Mouse (Mus musculus) lung, postnatal 0 days (tissue): Measurements from ENCODE around the gene Ccdc88c. TPM values are rescaled to one million over a fixed set of nuclear protein-coding genes. Genes with fewer than 3 reads are reported as not detected.
A peak's percentile ranks its signal among the peaks of the same experiment; 100 is the strongest.

Experiments used
- ATAC-seq: fragments of 200-750 bp; cut with Nextera tagmentation; 2 replicates; pipeline ENCODE4 v1.8.0; 2017; ENCODE audit warnings: moderate library complexity
- DNase-seq: peaks from one replicate; pipeline ENCODE4 v3.0.0-alpha.2; 2016; ENCODE audit warnings: low spot score
- H3K27ac ChIP-seq: fragments of 300-500 bp; sonication (generic); 2 replicates; pipeline ENCODE4 v1.5.1; 2014; ENCODE audit warnings: antibody characterized with exemption, mild to moderate bottlenecking, low read length, mixed read lengths
- H3K27me3 ChIP-seq: fragments of 300-500 bp; sonication (generic); replicated peaks from 2 replicates; pipeline ENCODE4 v1.6.1; 2014; ENCODE audit warnings: low read length, mixed read lengths; ENCODE audit not compliant: insufficient read depth
- H3K36me3 ChIP-seq: fragments of 300-500 bp; sonication (generic); 2 replicates; pipeline ENCODE4 v1.6.1; 2014; ENCODE audit warnings: low read length, mixed read lengths; ENCODE audit not compliant: insufficient read depth
- H3K4me1 ChIP-seq: fragments of 300-500 bp; sonication (generic); 2 replicates; pipeline ENCODE4 v1.6.1; 2014; ENCODE audit warnings: antibody characterized with exemption, low read depth, low read length, mixed read lengths; ENCODE audit not compliant: insufficient read depth
- H3K4me2 ChIP-seq: fragments of 300-500 bp; sonication (generic); replicated peaks from 2 replicates; pipeline ENCODE4 v1.6.1; 2014; ENCODE audit warnings: low read depth, mild to moderate bottlenecking, low read length, moderate library complexity, mixed read lengths
- H3K4me3 ChIP-seq: fragments of 300-500 bp; sonication (generic); 2 replicates; pipeline ENCODE4 v1.5.1; 2014; ENCODE audit warnings: low read depth, low read length
- H3K9ac ChIP-seq: fragments of 300-500 bp; sonication (generic); replicated peaks from 2 replicates; pipeline ENCODE4 v1.6.1; 2014; ENCODE audit warnings: low read depth, mild to moderate bottlenecking
- H3K9me3 ChIP-seq: fragments of 300-500 bp; sonication (generic); 2 replicates; pipeline ENCODE4 v1.6.1; 2016; ENCODE audit warnings: low read length, mixed read lengths
- CTCF ChIP-seq: IDR thresholded peaks from 2 replicates; pipeline ENCODE4 v1.5.1; 2016; ENCODE audit warnings: antibody characterized with exemption, mild to moderate bottlenecking
- EP300 ChIP-seq: IDR thresholded peaks from 2 replicates; pipeline ENCODE4 v1.6.1; 2016; ENCODE audit warnings: antibody characterized with exemption, mild to moderate bottlenecking, control low read depth
- WGBS: fragments of 180-500 bp; shearing (Covaris S2); extraction: QIAGEN DNeasy Blood & Tissue Kit; methylation state at CpG from one replicate; pipeline ENCODE4 v1.1.7; 2014; 5-methylcytosine and 5-hydroxymethylcytosine counted together
- polyA plus RNA-seq: library from polyadenylated mRNA; unstranded; fragments of >200 nt; fragmentation: Nextera tagmentation; extraction: Ambion mirVana; gene quantifications from 2 replicates; pipeline ENCODE4 v1.2.1, GENCODE M21; 2015

The Ccdc88c gene
- 6.9 and 7.4 TPM in 2 replicates for polyA plus RNA-seq

GRCm38 (mm10) chr12:101028954-101029731 is at the start of gene Ccdc88c:
Gene Ccdc88c, minus strand, starts transcription at chr12:101029056.
- Histone ChIP-seq H3K9ac (peak within 1 kb of the TSS; percentile 44), H3K4me1 (no peaks in the 10 kb centered on the region; the same call in 1 of the 2 replicates), H3K9me3 (no peaks in the 10 kb centered on the region), H3K4me2 (peak within 1 kb of the TSS; percentile 96), H3K27me3 (no peaks in the 10 kb centered on the region; the same call in 1 of the 2 replicates), H3K36me3 (no peaks in the 10 kb centered on the region), H3K4me3 (peak within 1 kb of the TSS; percentile 63), H3K27ac (peak within 1 kb of the TSS; percentile 78)
- ATAC-seq (peak; percentile 86), DNase-seq (peak; percentile 89)
- under 1% methylated on average over 44 of the region's 56 CpGs for WGBS
- TF ChIP-seq CTCF (peak; percentile 85), EP300 (no peak)

DNA sequence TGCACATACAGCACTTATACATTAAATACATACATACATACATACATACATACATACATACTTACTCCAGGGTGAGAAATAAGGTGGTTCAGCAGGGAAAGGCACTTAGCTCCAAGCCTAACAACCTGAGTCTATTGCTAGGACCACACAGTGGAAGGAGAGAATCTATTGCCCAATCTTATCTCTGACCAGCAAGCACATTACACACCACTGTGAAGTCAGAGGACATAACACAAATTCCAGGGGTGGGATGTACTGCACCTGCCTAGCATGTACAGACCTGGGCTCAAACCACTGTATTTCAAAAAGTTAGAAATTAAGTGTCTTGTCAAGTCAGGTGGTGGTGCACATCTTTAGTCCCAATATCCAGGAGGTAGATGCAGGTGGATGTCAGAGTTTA is 49.1 kb upstream of the Ccdc88c start:
- DNase-seq (no peak), ATAC-seq (no peak; the same call in 1 of the 2 replicates)
- no peak overlapping the region for H3K4me2 ChIP-seq
- H3K36me3 ChIP-seq, result no peaks in the 10 kb centered on the region
- TF ChIP-seq EP300 (no peak), CTCF (no peak)
- H3K27me3 ChIP-seq, result no peaks in the 10 kb centered on the region
- H3K4me3 ChIP-seq, result no peak overlapping the region
- H3K9me3 ChIP-seq, result no peaks in the 10 kb centered on the region
- H3K4me1 ChIP-seq, result peaks cover 5% of the 10 kb centered on the region; the same call in 1 of the 2 replicates
- no peak overlapping the region for H3K27ac ChIP-seq
- H3K9ac ChIP-seq, result no peak overlapping the region

DNA sequence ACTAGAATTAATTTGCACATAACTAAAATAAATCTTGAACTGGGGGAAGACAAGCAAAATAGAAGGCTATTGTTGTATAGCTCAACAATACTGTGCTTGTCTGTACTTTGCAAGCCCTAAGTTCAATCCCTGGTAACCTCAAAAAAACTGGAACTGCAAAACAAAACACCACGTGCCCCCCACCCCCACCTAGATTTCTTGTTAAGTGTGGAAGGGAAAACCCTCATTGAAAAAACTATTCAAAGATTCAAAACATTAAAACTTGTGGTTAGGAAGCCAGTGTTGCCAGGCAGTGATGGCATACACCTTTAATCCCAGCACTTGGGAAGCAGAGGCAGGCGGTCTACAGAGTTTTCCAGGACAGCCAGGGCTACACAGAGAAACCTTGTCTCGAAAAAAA is 46.6 kb upstream of the Ccdc88c start:
- TF ChIP-seq CTCF, result no peak
- no peak for TF ChIP-seq EP300
- 0 out of 2 replicates have a peak overlapping the region, but pooled peaks have one; percentile 38 for H3K27ac ChIP-seq
- no peak overlapping the region for H3K4me2 ChIP-seq
- no peak overlapping the region for H3K4me3 ChIP-seq
- WGBS, result 76% methylated on average over 3 of the region's 3 CpGs
- no peak for DNase-seq
- no peaks in the 10 kb centered on the region for H3K36me3 ChIP-seq
- H3K27me3 ChIP-seq, result no peaks in the 10 kb centered on the region
- ATAC-seq, result no peak
- no peaks in the 10 kb centered on the region for H3K4me1 ChIP-seq
- H3K9ac ChIP-seq, result no peak overlapping the region
- no peaks in the 10 kb centered on the region for H3K9me3 ChIP-seq

GRCm38 (mm10) chr12:101074821-101075429 is 46.1 kb upstream of the Ccdc88c start:
- no peak overlapping the region for H3K4me2 ChIP-seq
- H3K4me3 ChIP-seq, result no peak overlapping the region
- TF ChIP-seq CTCF, result no peak
- TF ChIP-seq EP300, result no peak
- 0 out of 2 replicates have a peak overlapping the region, but pooled peaks have one; percentile 38 for H3K27ac ChIP-seq
- 80% methylated on average over 4 of the region's 4 CpGs for WGBS
- no peaks in the 10 kb centered on the region for H3K27me3 ChIP-seq
- DNase-seq (no peak), ATAC-seq (no peak)
- H3K4me1 ChIP-seq, result no peaks in the 10 kb centered on the region
- no peaks in the 10 kb centered on the region for H3K36me3 ChIP-seq
- no peak overlapping the region for H3K9ac ChIP-seq
- H3K9me3 ChIP-seq, result no peaks in the 10 kb centered on the region

GRCm38 (mm10) chr12:101069813-101070212 is 41.0 kb upstream of the Ccdc88c start:
- ATAC-seq, result no peak
- 52% methylated on average over 1 of the region's 1 CpGs for WGBS
- no peak overlapping the region for H3K4me3 ChIP-seq

GRCm38 (mm10) chr12:101066329-101066728 is 37.5 kb upstream of the Ccdc88c start:
- Histone ChIP-seq H3K4me1 (no peaks in the 10 kb centered on the region), H3K4me3 (no peak overlapping the region), H3K9ac (no peak overlapping the region), H3K27ac (no peak overlapping the region), H3K4me2 (no peak overlapping the region), H3K9me3 (no peaks in the 10 kb centered on the region), H3K27me3 (no peaks in the 10 kb centered on the region), H3K36me3 (peaks cover 9% of the 10 kb centered on the region; the same call in 1 of the 2 replicates)
- DNase-seq, result no peak
- WGBS, result 97% methylated on average over 1 of the region's 1 CpGs
- ATAC-seq, result no peak
- TF ChIP-seq EP300 (no peak), CTCF (no peak)

More at GRCm38 (mm10) chr12:101069813-101070212, 41.0 kb upstream of the Ccdc88c start:
- Histone ChIP-seq H3K9ac (no peak overlapping the region), H3K27ac (no peak overlapping the region), H3K27me3 (no peaks in the 10 kb centered on the region), H3K4me1 (no peaks in the 10 kb centered on the region), H3K36me3 (0 out of 2 replicates have a peak, but pooled peaks cover 3% of the 10 kb centered on the region), H3K4me2 (no peak overlapping the region), H3K9me3 (no peaks in the 10 kb centered on the region)
- DNase-seq, result peak; percentile 18
- TF ChIP-seq EP300 (no peak), CTCF (no peak)
